Mouse (Mus musculus): Measurements from ENCODE around the gene Ace. TPM values are rescaled to one million over a fixed set of nuclear protein-coding genes. Genes with fewer than 3 reads are reported as not detected.

Ace gene
- total and polyA plus RNA-seq, 3 experiments, result not detected

GRCm38 (mm10) chr11:106013556-106014225, 45.9 kb downstream of the Ace start:
- no peak for DNase-seq (ENCODE audit: low read depth, low spot score)
- H3K9me3 ChIP-seq (replicated peaks; ENCODE audit: insufficient read depth, low read length), result no peaks in the 10 kb centered on the region
- H3K9ac ChIP-seq (ENCODE audit: control insufficient read depth, low read depth, low read length, poor library complexity, severe bottlenecking), result no peak overlapping the region
- no peak overlapping the region for H3K27ac ChIP-seq (ENCODE audit: control insufficient read depth, low read depth, low read length)
- no peak overlapping the region for H3K4me3 ChIP-seq (ENCODE audit: control insufficient read depth in 1 of 2, insufficient read depth in 1 of 2, low read depth in 2 of 2, low read length in 2 of 2)
- H3K79me2 ChIP-seq (ENCODE audit: control insufficient read depth, insufficient read depth, low read length, poor library complexity), result no peaks in the 10 kb centered on the region
- no peaks in the 10 kb centered on the region for H3K36me3 ChIP-seq (ENCODE audit: control insufficient read depth in 1 of 2, insufficient read depth in 2 of 2, low read length in 2 of 2)
- TF ChIP-seq TBP (IDR thresholded peaks at IDR 0.05; ENCODE audit: low read depth, low read length), result no peak
- no peak for TF ChIP-seq ELF1 (IDR thresholded peaks at IDR 0.05; ENCODE audit: low read depth, low read length)
- TF ChIP-seq SMC3 (IDR thresholded peaks at IDR 0.05; ENCODE audit: low read depth, low read length), result no peak
- no peak for TF ChIP-seq CHD2 (IDR thresholded peaks at IDR 0.05; ENCODE audit: low read length)
- no peak for TF ChIP-seq RAD21 (IDR thresholded peaks at IDR 0.05; ENCODE audit: low read depth, low read length)
- no peak for TF ChIP-seq ZNF384 (IDR thresholded peaks at IDR 0.05; ENCODE audit: low read depth, low read length)
- no peak for TF ChIP-seq MAX (IDR thresholded peaks at IDR 0.05; ENCODE audit: low read length)
- TF ChIP-seq ZMIZ1 (IDR thresholded peaks at IDR 0.05; ENCODE audit: low read depth, low read length), result no peak
- H3K27me3 ChIP-seq (ENCODE audit: control insufficient read depth in 1 of 2, insufficient read depth in 2 of 2, low read length in 2 of 2), result peaks cover 14 to 37% of the 10 kb centered on the region in 2 experiments
- H3K4me1 ChIP-seq (ENCODE audit: control insufficient read depth in 1 of 2, insufficient read depth in 2 of 2, low read length in 2 of 2), result no peaks in the 10 kb centered on the region

DNA sequence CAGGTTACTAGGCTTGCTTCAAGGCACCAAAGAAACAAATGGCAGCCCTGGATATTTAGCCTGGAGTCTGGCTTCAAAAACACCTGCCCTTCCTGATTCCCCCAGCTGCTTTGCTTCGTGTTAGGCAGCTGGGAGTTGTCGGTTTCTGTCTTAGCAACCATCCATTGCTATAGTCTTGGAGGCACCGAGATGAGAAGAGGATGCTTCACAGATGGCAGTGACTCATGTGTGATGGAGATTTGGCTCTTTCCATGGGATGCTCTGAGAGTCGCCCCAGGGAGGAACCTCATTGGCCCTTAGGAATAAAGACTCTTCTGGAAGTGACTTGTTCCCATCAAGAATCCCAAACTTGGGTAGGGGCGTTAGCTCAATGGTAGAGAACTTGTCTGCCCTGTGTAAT, 48.7 kb downstream of the Ace start:
- DNase-seq (ENCODE audit: low read depth, low spot score), result no peak
- Histone ChIP-seq H3K36me3 (ENCODE audit: control insufficient read depth in 1 of 2, insufficient read depth in 2 of 2, low read length in 2 of 2) (no peaks in the 10 kb centered on the region), H3K4me1 (ENCODE audit: control insufficient read depth in 1 of 2, insufficient read depth in 2 of 2, low read length in 2 of 2) (no peaks in the 10 kb centered on the region), H3K4me3 (ENCODE audit: control insufficient read depth in 1 of 2, insufficient read depth in 1 of 2, low read depth in 2 of 2, low read length in 2 of 2) (no peak overlapping the region), H3K27ac (ENCODE audit: control insufficient read depth, low read depth, low read length) (no peak overlapping the region), H3K27me3 (ENCODE audit: control insufficient read depth in 1 of 2, insufficient read depth in 2 of 2, low read length in 2 of 2) (peaks cover 14 to 26% of the 10 kb centered on the region in 2 experiments), H3K79me2 (ENCODE audit: control insufficient read depth, insufficient read depth, low read length, poor library complexity) (no peaks in the 10 kb centered on the region), H3K9ac (ENCODE audit: control insufficient read depth, low read depth, low read length, poor library complexity, severe bottlenecking) (no peak overlapping the region), H3K9me3 (replicated peaks; ENCODE audit: insufficient read depth, low read length) (no peaks in the 10 kb centered on the region)
- no peak for TF ChIP-seq ZMIZ1 (IDR thresholded peaks at IDR 0.05; ENCODE audit: low read depth, low read length)
- no peak for TF ChIP-seq MYB (IDR thresholded peaks at IDR 0.05; ENCODE audit: low read depth, low read length)
- no peak for TF ChIP-seq ZKSCAN1 (IDR thresholded peaks at IDR 0.05; ENCODE audit: low read depth, low read length)
- TF ChIP-seq MYC (IDR thresholded peaks at IDR 0.05; ENCODE audit: low read depth, low read length), result no peak

GRCm38 (mm10) chr11:106020051-106020763, 52.5 kb downstream of the Ace start:
- Histone ChIP-seq H3K9ac (ENCODE audit: control insufficient read depth, low read depth, low read length, poor library complexity, severe bottlenecking) (no peak overlapping the region), H3K27me3 (ENCODE audit: control insufficient read depth in 1 of 2, insufficient read depth in 2 of 2, low read length in 2 of 2) (peaks cover 2 to 8% of the 10 kb centered on the region in 2 experiments)
- no peak for DNase-seq (ENCODE audit: low read depth, low spot score)

More at GRCm38 (mm10) chr11:106020051-106020763, 52.5 kb downstream of the Ace start:
- Histone ChIP-seq H3K79me2 (ENCODE audit: control insufficient read depth, insufficient read depth, low read length, poor library complexity) (no peaks in the 10 kb centered on the region), H3K4me3 (ENCODE audit: control insufficient read depth in 1 of 2, insufficient read depth in 1 of 2, low read depth in 2 of 2, low read length in 2 of 2) (no peak overlapping the region), H3K4me1 (ENCODE audit: control insufficient read depth in 1 of 2, insufficient read depth in 2 of 2, low read length in 2 of 2) (peaks cover 0 to 1% of the 10 kb centered on the region in 2 experiments; a peak in 2 of 4 replicates), H3K36me3 (ENCODE audit: control insufficient read depth in 1 of 2, insufficient read depth in 2 of 2, low read length in 2 of 2) (no peaks in the 10 kb centered on the region; a peak in 1 of 4 replicates), H3K27ac (ENCODE audit: control insufficient read depth, low read depth, low read length) (no peak overlapping the region), H3K9me3 (replicated peaks; ENCODE audit: insufficient read depth, low read length) (no peaks in the 10 kb centered on the region)
- TF ChIP-seq MEF2A (IDR thresholded peaks at IDR 0.05; ENCODE audit: extremely low read depth, insufficient replicate concordance, low read depth, low read length, poor library complexity, severe bottlenecking) (no peak), BHLHE40 (IDR thresholded peaks at IDR 0.05; ENCODE audit: borderline replicate concordance, low read depth, low read length) (no peak), CHD1 (IDR thresholded peaks at IDR 0.05; ENCODE audit: low read depth, low read length) (no peak), TAL1 (IDR thresholded peaks at IDR 0.05; ENCODE audit: low read length) (no peak)

All from MEL (cell line).